Mouse (Mus musculus) thymus, postnatal 25 days (tissue): ENCODE data around the gene Olfr588-ps1.
"Not testable (repeated sequence)": the region's sequence is repeated elsewhere in the genome, so short reads cannot be mapped to it uniquely, and the experiment has no call there.

Experiments
- DNase-seq: peaks from one replicate; pipeline ENCODE4 v3.0.0; 2022

Gene Olfr588-ps1

DNA sequence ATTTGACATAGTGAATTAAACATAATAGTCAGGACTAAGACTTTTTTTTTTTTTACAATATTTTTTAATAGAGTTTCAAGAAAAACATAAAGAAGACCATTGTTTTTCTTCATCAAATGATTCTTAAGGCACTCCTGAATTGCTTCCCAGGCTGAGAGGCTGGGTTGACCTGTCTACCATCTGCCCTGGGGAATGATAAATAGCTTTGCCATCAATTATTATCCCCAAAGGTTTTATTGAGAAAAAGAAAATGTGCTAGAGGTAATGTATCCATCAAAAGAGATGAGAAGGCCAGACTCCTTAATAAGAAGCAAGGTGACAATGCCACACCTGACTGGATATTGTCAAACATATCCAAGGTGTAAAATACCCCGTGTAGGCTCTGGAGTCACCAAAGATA lies at the start of gene Olfr588-ps1:
Olfr588-ps1 (plus strand) TSS at position 301 of the 400 bp plus-strand sequence.
- DNase-seq = no peak

DNA sequence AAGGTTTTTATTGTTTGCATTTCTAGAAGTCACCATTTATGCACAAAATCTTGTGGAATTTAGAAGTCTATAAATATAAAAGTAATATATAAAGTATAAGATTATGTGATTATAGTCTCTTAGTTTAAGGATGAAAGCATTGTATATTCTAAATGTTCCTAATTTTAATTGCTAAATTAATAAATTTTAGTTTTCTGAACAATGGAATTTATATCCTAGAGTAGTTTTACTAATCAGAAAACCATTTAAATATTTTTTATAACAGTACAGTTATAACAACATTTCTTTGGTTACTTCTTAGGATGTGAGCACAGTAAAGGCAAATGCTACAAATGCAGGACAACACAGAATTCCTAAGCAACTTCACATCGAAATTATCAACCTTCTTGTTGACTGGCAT lies 43.3 kb upstream of the Olfr588-ps1 start, which contains the start of gene Olfr585:
Olfr585 (plus strand) TSS at position 301 of the 400 bp plus-strand sequence.
- DNase-seq = no peak

DNA sequence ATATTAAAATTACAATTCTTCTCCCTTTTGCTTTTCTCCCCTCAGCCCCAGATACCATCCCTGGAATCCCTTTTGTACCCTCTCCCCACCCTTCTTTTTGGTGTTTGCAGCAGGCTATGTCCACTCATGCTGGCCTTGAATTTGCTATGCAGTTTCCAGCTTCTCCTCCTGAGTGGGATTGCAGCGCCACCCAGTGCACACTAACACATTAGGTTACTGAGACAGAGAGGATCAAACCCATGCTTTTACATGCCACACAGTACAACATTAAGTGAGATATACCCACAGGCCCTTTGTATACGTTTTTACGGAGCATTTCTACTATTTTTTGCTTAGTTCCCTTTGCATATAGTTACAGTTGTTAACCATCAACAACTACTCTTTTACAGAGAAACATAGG lies 21.3 kb upstream of the Olfr588-ps1 start:
- DNase-seq = no peak

DNA sequence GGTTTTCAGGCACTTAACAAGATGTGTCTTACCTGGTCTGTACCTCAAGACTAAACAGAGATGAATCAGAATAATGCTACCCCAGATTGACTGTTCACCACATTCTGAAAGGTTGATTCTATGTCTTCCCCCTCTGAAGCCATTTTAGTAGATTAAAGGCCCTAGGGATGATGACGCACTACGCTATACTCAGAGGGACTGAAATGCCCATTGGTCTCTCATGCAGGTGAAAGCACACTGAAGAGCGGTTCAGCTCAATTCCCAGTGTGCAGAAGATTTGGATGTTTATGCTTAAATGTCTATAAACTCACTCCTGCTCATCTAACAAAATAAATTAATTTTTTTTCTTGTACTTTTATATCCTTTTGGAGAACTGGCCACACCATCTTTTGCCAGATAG lies 15.1 kb upstream of the Olfr588-ps1 start, which contains the start of gene Olfr586:
Olfr586 (minus strand) TSS at position 101 of the 400 bp plus-strand sequence.
- no peak for DNase-seq

DNA sequence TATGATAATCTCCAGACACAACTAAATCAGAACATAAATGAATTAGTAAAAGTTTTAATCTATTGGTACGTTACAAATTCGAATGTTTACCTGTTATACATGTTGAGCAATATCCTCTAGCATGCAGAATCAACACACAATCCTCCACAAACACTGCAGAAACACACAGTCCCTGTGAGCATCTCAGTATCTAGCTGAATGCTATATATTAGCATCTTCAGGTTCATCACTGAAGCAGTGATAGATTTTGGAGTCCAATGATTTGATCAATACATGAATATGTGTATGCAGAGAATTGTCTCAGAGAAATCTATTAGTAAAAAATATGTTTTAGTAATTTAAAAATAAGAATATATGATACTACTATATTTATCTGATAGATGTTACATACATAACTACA lies 15.6 kb downstream of the Olfr588-ps1 start, which contains the start of gene Olfr589:
Olfr589 (minus strand) TSS at position 101 of the 400 bp plus-strand sequence.
- no peak for DNase-seq

DNA sequence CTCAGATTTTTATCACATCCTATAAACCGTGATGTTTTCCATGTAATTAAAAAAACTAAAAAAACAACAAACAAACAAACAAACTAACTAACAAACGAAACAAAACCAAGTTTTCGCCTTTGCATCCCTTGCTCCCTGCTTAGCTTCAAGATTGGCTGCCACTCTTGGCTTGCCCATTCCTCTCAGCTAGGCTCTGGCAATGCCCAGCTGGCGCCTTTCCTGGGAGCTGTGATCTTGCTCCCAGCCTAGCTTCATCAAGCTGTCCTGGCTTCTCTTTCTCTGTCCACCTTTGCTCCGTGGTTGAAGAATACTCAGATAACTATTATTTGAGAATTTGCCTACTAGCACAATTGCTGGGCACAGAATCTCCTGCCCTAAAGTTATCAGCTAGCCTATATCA lies 29.0 kb downstream of the Olfr588-ps1 start:
- no peak for DNase-seq

DNA sequence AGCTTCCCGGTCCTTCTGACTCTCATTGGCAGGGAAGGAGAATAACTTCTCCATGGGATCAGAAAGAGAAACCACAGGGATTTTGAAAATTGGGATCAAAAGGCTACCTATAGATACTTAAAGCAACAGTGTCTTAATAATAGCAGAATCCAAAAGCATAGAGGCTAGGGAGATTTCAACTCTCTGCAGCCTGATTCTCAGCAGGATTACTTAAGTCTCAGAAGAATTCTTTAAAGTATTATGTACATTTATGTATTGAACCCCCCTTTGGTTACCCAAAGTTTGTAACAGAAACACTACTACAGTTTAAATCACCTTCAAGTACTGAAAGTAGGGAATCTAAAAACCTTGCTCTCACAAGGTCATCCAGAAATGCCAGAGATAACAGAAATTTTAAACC lies 37.6 kb downstream of the Olfr588-ps1 start, which contains the start of gene Olfr591:
Olfr591 (minus strand) TSS at position 101 of the 400 bp plus-strand sequence.
- no peak for DNase-seq

DNA sequence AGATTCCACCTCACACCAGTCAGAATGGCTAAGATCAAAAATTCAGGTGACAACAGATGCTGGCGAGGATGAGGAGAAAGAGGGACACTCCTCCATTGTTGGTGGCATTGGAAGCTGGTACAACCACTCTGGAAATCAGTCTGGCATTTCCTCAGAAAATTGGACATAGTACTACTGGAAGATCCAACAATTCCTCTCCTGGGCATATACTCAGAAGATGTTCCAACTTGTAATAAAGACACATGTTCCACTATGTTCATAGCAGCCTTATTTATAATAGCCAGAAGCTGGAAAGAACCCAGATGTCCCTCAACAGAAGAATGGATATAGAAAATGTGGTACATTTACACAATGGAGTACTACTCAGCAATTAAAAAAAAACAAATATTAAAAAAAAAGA lies 43.8 kb downstream of the Olfr588-ps1 start, which contains the start of gene Olfr592:
Olfr592 (plus strand) TSS at position 301 of the 400 bp plus-strand sequence.
- DNase-seq = not testable (repeated sequence)
